Mouse (Mus musculus) testis, postnatal 14 days (tissue): ENCODE data around the gene Agap3.

Experiments
- DNase-seq: peaks from one replicate; pipeline ENCODE4 v3.0.0; 2021; ENCODE audit warnings: low spot score

Gene Agap3

DNA sequence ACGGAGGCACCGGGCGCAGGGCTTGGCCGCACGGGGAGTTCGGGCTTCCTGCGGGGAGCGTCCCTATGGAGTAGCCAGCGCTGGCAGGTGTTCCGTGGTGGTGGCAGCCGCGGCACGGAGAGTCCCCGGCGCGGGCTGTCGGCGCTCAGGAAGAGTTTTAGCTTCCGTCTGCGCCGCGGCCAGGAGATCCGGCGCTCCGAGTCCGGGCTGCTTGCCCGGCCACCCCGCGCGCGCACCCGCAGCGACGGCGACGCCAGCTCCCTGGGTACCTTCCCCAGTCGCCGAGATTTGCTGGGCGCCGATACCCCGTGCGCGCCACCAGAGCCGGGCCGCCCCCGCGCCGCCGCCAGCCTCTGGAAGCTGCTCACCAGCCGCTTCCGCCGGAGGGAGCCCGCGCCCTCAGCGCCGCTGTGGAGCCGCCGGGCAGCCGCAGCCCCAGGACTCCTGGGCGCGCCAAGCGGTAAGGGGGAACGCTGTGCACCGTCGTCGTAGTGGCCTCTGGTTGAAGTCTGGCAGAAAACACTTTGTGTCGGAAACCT, 22.8 kb downstream of the Agap3 start:
- DNase-seq: peak; percentile 60

- DNase-seq: peak; percentile 82
These were observed 23.7 kb downstream of the Agap3 start for GRCm38 (mm10) chr5:24475476-24476241.

DNA sequence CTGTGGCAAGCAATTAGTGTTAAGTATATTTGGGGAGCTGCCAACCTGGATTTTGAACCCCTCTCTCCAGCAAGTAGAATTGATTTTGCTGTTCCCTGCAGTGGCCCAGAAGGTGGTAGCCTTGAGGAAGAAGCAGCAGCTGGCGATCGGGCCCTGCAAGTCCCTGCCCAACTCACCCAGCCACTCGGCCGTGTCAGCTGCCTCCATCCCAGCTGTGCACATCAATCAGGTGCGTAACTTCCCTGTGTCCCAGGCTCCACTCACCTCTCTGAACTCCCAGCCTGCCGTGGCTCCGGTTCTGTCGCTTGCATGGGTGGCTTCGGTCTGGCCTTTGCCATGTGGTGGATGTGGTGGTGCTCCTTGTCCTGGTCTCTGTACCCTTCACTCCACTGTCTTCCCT, 25.9 kb downstream of the Agap3 start:
- DNase-seq: no peak

GRCm38 (mm10) chr5:24481647-24482046, 29.7 kb downstream of the Agap3 start:
- peak; percentile 59 for DNase-seq

DNA sequence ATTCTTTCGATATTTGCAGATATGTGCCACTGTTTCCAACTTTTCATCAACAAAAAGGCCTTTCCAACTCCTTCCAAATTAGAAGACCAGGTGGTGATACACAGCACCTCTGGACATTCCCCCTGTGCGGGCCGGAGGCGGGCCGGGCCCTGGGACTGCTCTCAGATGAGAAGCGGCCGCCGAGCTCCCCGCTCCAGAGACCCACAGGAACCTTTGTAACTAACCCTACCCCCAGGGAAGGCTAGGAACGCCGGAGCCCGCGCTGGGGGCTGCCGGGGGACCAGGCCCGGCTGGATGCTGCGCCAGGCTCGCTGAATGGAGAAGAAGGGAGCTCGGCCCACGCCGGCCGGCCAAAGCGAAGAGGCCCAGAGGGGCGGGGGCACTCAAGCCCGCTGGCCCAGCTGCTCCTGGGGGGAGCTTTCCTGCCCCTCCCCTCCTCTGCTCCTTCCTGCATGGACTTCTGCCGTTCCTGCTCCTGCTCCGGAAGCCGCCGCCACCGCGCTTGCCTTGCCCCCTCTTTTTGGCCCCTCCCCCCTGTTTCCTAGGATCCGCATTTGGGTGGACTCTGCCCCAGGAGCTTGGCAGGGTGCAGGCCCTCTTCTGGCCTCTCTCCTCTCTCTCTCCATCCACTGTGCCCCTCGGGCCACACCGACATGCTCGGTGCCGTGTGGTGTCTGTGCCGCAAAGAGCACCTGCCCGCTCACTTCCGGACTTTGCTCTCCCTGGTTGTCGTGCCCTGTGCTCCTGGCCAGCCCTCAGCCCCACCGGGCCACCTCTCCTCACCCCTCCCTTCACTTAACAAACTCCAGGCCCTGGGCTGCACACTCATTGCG, 30.5 kb downstream of the Agap3 start:
- no peak for DNase-seq

- no peak for DNase-seq
These were observed 31.3 kb downstream of the Agap3 start for GRCm38 (mm10) chr5:24483326-24483725.

GRCm38 (mm10) chr5:24484963-24485362, 33.0 kb downstream of the Agap3 start:
- no peak for DNase-seq

DNA sequence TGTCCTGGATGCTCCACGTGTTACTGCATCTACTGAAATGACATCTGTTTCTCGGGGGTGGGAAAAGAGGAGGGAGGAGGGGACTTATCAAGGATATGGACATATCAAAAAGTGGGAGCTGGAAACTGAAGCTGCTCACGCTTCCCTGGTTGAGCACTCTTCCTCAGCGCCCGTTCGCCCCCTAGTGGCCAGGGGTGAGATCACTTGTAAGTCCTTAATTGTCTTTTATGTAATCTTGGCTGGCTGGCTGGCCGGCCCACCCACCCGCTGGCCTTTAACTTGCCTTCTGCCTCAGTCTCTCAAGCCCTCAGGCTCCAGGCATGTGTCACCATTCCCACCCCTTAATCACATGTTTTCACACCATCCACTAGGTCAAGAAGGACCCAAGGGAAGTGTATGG, 34.1 kb downstream of the Agap3 start:
- peak; percentile 65 for DNase-seq

DNA sequence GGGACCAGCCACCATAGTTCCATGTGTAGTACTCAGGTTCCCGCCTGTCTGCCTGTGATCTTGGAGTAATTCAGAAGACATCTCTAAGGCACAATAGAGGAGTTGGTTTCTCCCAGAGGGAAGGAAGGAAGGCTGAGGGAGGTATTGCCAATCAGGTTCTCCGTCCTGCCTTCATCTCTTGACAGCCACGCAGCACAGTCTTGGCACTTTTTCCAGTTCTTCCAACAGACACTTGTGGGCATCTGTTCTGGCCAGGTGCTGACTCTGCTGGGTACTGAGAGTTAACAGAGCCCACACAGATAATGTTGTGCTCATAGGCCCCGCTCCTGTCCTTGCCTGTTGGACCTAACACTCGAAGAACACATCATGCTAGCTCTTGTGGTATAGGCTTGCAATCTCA, 34.8 kb downstream of the Agap3 start:
- no peak for DNase-seq

- no peak for DNase-seq
These were observed 38.5 kb downstream of the Agap3 start for GRCm38 (mm10) chr5:24490413-24490920.

DNA sequence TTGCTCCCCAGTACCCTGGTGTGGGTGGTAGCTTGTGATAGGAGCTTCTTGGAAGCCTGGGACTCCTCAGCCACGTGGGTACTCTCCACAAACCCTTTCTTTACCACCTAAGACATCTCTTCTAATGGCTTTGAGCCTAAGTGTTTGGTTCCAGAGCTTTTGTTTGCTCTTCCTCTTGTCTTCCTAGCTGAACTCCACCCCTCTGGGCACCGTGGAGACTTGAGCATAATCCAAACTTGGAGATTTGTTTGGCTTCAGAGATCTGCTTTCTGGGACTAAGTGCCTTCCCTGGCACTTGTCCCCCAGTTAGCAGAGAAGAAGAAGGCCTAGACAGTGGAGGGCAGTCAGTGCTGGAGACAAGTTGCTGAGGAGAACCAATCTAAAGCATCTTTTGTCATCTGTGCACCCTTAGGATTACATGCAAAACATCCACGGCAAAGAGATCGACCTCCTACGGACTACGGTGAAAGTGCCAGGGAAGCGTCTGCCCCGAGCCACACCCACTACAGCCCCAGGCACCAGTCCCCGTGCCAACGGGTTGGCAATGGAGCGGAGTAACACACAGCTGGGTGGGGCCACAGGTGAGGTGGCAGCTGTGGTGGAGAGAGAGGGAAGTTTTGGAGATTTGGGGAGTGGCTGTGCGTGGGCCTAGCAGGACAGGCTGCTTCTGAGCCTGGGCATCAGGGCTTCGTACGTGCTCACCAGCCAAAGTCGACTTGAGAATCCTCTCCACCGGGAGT, 40.7 kb downstream of the Agap3 start:
- DNase-seq: no peak

GRCm38 (mm10) chr5:24495019-24495418, 43.0 kb downstream of the Agap3 start:
- DNase-seq: no peak

GRCm38 (mm10) chr5:24496756-24497155, 44.8 kb downstream of the Agap3 start:
- no peak for DNase-seq

GRCm38 (mm10) chr5:24497526-24497925, 45.5 kb downstream of the Agap3 start:
- DNase-seq: no peak

DNA sequence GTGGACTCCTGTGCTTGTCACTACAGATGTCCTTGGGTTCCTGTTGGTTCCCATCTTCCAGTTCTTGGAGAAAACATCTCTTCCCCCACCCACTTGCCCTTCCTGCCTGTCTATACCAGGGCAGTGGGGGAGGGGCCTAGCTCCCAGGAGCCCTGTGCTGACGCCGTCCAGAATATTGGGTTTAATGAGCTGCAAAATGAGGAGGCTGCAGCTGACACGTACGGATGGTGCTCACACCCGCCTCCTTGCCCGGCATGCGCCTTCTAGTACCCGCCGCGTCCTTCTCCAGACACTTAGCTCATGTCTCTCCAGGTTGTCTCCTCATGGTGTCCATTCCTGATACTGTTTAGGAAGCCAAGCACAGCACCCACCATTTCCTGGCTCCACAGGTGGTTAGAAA, 47.1 kb downstream of the Agap3 start:
- no peak for DNase-seq

DNA sequence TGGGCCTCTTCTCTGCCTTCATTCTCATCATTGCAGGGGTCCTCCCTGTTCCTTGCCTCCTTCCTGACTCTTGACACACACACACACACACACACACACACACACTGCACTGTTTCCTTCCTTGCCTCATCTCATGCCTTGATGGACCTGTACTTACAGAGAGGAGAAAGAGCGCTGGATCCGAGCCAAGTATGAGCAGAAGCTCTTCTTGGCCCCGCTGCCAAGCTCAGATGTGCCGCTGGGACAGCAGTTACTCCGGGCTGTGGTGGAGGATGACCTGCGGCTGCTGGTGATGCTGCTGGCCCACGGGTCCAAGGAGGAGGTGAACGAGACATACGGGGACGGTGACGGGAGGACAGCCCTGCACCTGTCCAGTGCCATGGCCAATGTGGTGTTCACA, 48.9 kb downstream of the Agap3 start:
- DNase-seq: no peak

GRCm38 (mm10) chr5:24502786-24503185, 50.8 kb downstream of the Agap3 start:
- DNase-seq: no peak

- DNase-seq: no peak
These were observed 53.5 kb downstream of the Agap3 start for GRCm38 (mm10) chr5:24505513-24505912.

- DNase-seq: no peak
These were observed 56.4 kb downstream of the Agap3 start for GRCm38 (mm10) chr5:24508406-24508805.

DNA sequence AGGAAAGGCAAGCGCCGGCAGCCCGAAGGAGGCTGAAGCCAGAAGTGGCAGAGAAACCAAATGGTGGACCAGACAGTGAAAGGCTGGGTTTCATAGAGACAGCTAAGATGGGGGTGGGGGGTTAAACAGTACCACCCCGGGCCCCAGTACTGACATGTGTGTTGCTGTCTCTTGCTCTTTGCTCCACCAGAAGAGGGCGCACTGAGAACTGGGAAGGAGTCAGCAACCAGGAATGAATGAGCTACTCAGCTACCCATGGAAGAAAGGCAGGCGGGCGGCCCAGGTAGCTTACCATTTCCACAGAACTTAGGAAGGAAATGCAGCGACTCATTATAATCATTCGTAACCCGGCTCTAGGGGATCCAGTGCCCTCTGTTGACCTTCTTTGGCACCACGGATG, 58.7 kb downstream of the Agap3 start:
- no peak for DNase-seq

GRCm38 (mm10) chr5:24512271-24512670, 60.3 kb downstream of the Agap3 start:
- peak; percentile 48 for DNase-seq

- no peak for DNase-seq
These were observed 69.4 kb downstream of the Agap3 start for GRCm38 (mm10) chr5:24521366-24521765.
